In genomic region chr16:85393430-85393948, GRCm38 (mm10) we compare ENCODE assay signal across 8 mouse cellular contexts.
DNase-seq lines count a peak whose midpoint lies in the region; ATAC-seq lines count a peak whose summit lies in the region.
"Had no signal": no experiment of that assay in that cellular context is flagged by ENCODE, and none has a peak within 500 bp of the region (broad histone marks: within the 10 kb centered on the region; RNA-seq: fewer than 3 reads in every experiment).

No protein-coding gene starts in this region.

- no peak overlapping the region for H3K4me3 ChIP-seq in forebrain, embryonic 14.5 days (ENCODE audit: low read depth, low read length)
- H3K4me3 ChIP-seq: embryonic facial prominence, embryonic 13.5 days had no signal

- 55% methylated on average over 4 of the region's 4 CpGs for WGBS in forebrain, embryonic 14.5 days

- H3K4me2 ChIP-seq in forebrain, embryonic 14.5 days (ENCODE audit: low read length): no peak overlapping the region
- H3K4me2 ChIP-seq: embryonic facial prominence, embryonic 13.5 days had no signal

- no peak overlapping the region for H3K9ac ChIP-seq in forebrain, embryonic 14.5 days (ENCODE audit: low read length)
- H3K9ac ChIP-seq: embryonic facial prominence, embryonic 13.5 days had no signal

- H3K9me3 ChIP-seq in forebrain, embryonic 14.5 days (replicated peaks; ENCODE audit: control insufficient read depth, low read length): no peaks in the 10 kb centered on the region
- H3K9me3 ChIP-seq: embryonic facial prominence, embryonic 13.5 days had no signal

- no peak overlapping the region for H3K27ac ChIP-seq in forebrain, embryonic 14.5 days (ENCODE audit: low read depth, low read length)
- H3K27ac ChIP-seq: embryonic facial prominence, embryonic 13.5 days had no signal

- H3K36me3 ChIP-seq in forebrain, embryonic 14.5 days (ENCODE audit: control insufficient read depth, insufficient read depth, low read length): no peaks in the 10 kb centered on the region
- H3K36me3 ChIP-seq: embryonic facial prominence, embryonic 13.5 days had no signal

- no peaks in the 10 kb centered on the region for H3K4me1 ChIP-seq in forebrain, embryonic 14.5 days (ENCODE audit: control insufficient read depth, insufficient read depth, low read length)

- peak; percentile 5 for DNase-seq in lung, postnatal 10 days
- no peak for DNase-seq in lung, postnatal 4 days
- peak; percentile 32 to 38 for DNase-seq in adrenal gland, postnatal 36 days
- peak; percentile 57 for DNase-seq in heart, adult 8-10 months (ENCODE audit: low spot score)
- peak; percentile 14 for DNase-seq in mesoderm, embryonic 11.5 days (ENCODE audit: low read depth, low spot score)
- no peak for DNase-seq in thymus, postnatal 0 days (ENCODE audit: low spot score)
- DNase-seq in forebrain, embryonic 14.5 days (ENCODE audit: low spot score): no peak

- H3K27me3 ChIP-seq in forebrain, embryonic 14.5 days (replicated peaks; ENCODE audit: control insufficient read depth, insufficient read depth, low read length): no peaks in the 10 kb centered on the region
- H3K27me3 ChIP-seq: embryonic facial prominence, embryonic 13.5 days had no signal

- ATAC-seq in forebrain, embryonic 14.5 days: no peak

Comparison
In these comparisons a context has a peak if more than half of its experiments do, and no peak if none do; other contexts are left out.
1. DNase-seq: peak in lung, postnatal 10 days (single experiment), adrenal gland, postnatal 36 days (2 of 2), heart, adult 8-10 months (single experiment) and mesoderm, embryonic 11.5 days (single experiment); none in lung, postnatal 4 days (0 of 2), thymus, postnatal 0 days (single experiment) and forebrain, embryonic 14.5 days (single experiment).